Mouse (Mus musculus): ENCODE measurements around the gene Cep55.

DNA sequence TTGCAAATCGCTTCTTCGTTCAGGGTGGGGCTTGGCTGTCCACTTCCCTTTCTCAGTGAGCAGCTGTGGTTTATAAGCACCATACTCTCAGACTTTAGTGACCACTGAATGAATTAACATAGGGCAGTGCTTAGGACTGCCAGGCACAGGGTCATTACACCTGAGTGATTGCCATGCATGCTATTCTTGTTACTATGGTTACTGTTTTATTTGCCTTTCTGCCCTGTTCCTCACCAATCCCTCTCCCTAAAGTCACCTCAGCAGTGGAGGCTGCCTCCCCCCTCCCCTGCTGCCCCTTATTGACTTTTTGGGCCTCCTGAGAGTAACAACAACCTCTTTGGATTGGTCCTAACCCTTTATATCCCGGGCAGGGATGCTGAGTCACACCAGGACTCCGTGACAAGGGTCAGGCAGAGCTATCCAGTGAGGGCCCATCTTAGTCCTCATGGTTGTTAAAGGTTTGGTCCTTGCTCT, 36.7 kb downstream of the Cep55 start:
- TF ChIP-seq CTCF (IDR thresholded peaks at IDR 0.05; ENCODE audit: insufficient read depth, low read depth, low read length) (no peak), POLR2A (IDR thresholded peaks at IDR 0.05; ENCODE audit: insufficient read depth, low read depth, low read length) (no peak)
